Mouse (Mus musculus) urinary bladder, postnatal 4 days (tissue): ENCODE measurements around the gene Ankrd13d.

Experiments
- DNase-seq, 2 experiments: peaks; one replicate each; pipeline ENCODE4 v3.0.0; 2021 to 2022; ENCODE audit warnings: low spot score in 2 of 2

Gene Ankrd13d

DNA sequence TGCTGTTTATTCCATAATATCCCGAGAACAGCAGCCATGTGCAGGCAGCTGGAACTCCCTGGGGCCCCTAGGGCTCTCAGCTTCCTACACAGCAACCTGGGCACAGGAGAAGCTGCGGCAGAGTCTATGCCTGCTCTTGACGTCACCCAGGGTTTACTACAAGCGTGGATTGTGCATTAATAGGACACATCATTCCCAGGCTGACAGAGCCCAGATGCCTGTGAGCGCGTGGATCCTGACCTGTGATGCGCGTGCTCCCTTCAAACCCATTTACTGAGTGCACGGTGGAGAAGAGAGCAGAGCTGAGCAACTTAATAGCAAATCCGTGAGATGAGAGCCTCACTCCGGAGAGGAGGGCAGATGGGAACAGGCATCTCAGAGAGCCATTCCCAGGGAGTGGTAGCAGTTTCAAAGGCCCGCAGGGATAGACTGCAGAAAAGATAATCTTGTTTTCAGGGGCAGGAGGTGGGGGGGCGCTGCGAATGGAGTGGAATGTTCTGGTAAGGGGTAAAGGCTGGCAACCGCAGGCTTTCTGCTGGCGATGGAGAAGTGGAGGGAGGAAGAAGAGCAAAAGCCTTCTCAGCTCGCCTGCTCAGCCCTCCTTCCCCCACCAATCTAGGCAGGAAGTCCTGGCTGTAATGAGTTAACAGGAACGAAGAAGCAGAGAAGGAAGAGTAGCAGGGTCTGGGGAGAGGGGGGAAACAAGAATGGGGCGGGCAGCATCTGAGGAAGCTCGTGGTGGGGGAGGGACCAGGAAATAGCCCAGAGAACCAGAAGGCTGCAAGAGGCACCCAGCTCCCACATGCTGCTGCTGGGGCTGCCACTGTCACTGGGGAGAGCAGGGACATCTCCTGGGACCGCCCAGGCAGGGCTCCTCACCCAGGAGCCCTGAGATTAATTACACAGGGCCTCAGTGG lies 19.1 kb upstream of the Ankrd13d start:
- DNase-seq = no peak

DNA sequence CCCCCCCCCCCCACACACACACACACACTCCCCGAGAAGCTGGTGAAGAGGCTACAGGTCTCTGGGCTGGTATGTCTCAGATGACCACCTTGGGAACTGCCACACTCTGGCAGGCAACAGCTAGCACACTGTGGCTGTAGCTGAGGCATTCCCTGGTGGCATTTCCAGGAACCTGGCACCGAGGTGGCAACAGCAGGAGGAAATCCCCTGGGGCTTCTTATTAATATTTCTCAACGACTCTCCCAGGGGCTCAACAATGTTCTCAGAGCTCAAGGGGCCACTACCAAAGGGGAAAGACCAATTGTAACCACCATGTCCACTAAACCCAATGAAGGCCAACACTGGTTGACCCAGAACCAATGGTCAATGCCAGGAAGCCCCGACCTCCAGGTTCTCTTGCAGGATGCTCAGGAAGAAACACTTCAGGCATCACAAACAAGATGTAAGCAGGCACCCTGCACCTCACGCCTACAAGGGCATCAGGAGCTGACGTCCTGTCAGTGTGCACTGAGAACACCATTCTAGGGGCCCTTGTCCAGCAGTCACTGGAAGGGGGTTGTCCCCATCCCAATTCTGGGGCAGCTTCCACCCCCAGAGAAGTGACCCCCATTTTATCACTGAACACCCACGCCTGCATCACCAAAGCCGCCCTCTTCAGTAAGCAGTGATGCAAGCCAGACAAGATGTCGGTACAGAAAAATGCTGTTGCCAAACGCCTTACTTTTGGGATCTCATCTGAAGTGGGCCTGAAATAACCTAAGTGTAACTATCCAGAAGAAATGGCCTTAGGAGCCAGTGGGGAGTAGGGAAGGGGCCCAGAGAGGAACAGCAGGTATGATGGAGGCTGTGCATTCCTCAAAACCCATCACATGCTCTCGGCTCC lies 18.2 kb upstream of the Ankrd13d start:
- DNase-seq = no peak

DNA sequence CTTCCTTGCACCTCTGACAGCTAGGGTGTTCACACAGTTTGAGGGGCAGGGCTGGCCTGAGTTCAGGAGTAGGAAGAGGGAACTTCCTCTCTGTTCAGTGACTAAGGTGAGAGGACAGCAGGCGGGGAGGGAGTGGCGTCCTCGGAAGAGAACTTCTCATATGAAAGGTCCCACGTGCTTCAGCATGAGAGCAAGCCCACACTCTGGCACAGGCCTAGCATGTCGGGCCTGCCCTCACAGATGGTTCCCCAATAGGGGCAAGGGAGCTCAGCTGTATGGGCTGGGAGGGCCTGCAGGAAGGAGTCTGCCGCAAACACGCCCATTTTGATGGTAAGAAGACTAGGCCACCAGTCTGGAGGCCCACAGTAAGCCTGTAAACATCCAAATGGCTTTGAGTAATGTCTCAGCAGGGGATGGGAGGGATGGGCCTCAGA lies 17.4 kb upstream of the Ankrd13d start:
- DNase-seq = no peak

DNA sequence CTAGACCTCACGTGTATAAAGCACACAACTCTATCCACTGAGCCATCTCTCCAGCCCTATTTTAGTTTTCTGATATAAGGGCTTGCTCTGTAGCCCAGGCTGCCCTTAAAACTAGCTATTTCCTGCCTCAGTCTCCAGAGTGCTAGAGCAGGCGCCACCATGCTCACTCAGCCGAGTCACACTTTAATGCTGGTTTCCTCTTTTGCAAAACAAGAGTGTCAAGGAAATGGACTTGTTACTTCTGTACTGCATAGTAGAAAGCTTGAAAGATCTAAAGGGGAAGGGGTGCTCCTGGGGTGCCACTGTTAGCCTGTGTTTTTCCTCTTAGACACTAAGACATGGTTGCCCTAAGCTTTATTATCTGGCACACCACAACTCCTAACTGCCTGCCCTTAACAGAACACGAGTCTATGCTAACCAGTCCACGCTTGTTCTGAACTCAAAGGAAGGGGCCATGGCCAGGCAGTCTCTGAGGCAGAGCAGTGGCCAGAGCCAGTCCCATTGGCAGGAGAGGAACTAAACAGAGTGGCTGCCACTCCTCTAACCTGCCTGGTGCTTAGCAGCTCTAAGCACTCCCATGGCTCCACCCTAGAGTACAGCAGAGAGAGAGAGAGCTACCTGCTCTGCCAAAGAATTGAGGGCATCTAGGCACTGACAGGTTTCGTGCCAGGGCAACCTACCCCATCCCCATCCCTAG lies 16.8 kb upstream of the Ankrd13d start:
- no peak for DNase-seq

DNA sequence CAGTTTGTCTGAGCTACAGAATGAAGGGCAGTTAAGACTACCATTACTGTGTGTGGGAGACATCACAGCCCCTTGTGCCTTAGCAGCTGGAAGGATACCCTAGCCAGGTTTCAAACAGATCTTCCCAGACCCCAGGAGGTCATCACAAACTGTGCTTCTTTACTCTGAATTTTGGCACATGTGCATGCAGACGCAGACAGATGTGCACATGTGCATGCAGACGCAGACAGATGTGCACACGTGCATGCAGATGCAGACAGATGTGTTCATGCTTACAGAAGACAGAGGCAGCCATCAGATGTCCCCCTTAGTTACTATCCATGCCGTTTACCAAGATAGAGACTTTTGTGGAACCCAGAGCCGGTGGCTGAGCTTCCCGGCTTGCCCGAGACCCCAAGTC lies 16.2 kb upstream of the Ankrd13d start:
- no peak for DNase-seq

DNA sequence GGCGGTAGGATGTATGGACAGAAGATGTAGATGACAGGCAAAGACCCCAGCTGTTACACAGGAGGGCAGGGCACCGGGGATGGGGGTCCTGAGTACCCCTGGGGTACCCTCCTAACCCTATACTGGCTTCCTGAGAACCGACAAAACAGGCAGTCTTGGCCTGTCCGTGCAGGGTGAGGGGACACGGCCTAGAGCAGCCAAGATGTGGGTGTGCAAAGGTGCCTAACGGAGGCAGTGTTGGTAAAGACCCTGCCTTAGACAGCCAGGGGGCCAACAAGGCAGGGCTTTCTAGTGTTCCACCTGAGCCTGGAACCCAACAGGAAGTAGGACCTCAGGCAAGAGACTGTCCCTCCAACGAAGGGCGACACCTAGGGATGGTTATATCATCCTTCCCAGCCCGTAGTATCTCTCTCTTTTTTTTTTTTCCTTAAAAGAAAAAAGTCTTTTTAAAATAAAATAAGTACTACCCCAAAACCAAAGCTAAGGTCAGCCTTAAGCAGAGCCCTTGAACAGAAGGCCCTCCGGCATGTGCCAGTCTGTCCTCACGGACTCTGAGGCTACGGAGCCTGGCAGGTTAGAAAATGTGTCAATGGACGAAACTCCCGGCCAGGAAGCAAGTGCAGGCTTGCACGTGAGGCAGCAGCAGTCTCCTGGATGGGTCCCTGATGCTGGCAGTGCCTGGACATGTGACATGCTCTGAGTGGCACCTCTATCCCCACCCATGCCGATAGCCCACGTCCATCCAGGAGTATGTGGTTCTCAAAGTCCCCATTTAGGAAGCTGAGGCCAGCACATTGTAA lies 15.6 kb upstream of the Ankrd13d start:
- no peak for DNase-seq

DNA sequence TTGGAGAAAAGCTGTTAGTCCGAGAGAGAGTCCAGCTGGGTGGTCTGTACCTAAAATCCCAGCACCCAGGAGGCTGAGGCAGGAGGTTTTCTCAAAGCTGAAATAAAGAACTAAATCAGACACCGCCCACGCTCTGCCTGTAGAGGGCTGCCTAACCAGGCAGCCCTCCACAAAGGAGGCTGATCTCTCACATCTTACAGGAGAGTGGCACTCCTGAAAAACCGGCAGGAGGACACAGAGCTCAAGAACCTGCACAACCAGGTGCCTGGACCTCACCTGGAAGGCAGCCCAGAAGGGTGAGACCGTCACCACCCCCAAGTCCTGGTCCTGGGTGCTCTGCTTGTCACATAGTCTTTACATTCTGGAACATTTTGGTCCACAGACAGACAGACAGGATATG lies 14.9 kb upstream of the Ankrd13d start:
- DNase-seq = no peak

DNA sequence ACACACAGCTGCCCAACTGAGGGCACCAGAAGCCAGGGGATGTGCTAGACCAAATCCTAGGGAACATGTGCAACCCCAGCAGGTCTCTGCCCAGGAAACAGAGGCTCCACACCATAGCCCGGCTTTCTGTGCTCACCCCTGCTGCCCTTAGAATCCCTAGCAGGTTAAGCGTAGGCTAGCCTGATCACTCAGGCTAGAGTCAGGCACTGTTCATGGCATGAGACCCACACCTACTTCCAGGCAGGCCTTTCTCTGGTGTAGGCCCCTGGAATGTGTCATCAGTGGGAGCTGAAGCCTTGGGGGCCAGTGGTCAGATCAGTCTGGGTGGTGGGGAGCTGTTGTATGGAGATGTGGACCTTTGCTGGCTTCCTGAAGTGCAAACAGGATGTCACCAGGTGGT lies 13.7 kb upstream of the Ankrd13d start:
- DNase-seq = no peak

DNA sequence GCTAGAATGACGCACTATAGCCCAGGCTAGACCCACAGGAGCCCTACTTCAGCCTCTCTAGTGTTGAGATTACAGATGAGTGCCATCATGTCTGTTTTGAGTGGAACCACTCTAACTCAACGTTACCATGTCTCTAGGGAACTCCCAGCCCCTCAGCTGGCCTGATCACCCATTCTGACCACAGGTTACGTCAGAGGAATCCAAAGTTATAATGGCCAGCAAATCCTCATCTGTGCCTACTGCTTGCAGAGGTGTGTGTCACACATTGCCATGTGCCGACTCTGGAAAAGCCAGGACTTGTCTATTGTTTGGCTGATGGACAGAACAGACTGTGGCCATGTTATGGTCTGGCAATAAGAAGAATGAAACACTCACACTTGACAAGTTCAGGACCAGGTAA lies 12.5 kb upstream of the Ankrd13d start:
- DNase-seq = no peak

DNA sequence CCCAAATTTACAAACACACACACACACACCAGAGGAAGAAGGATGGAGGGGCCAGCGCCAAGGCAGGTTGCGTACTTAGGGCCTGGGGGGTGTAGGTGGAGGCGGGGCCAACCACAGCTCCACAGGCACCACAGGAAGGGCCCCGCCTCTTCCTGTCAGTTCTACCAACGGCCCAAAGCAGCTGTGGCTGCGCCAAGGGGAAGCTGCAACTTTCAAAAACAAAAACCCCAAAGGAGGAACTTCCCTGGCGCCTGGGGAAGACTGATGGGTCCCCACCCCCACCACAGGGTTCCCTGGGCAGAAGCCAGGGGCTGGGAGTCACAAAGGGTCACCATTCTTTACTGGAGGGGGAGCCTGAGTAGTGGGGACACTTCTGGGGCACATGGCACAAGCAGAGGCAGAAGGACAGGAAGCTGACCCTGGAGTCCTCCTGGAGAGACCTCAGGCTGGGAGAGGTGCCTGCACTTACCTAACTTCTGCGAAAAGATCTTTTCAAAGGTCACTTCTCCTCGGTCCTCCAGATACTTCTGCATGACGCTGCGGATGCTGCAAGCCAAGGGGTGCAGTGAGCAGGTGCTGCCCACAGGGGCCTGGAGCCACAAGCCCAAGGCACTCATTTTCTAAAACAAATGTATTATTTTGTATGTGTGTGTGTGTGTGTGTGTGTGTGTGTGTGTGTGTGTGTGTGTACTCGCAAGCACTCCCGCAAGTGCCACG lies 11.6 kb upstream of the Ankrd13d start:
- no peak for DNase-seq

DNA sequence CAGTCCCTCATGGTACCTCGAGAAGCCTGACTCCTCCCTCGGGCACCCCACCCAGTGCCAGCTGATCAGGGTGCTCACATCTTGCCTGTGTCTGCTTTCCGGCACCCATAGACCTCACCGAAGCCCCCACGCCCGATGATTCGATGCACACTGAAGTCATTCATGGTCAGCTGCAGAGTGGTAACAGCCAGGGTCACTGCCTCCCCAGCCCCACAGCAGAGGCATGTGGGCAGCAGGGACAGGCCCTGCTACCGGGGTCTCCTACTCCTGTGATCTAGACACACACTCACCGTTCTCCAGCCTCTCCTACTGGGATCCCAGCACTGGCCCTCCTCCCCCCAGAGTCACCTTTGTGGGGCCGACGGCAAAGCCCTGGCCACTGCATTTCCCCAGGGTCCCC lies 8.2 kb upstream of the Ankrd13d start:
- no peak for DNase-seq

DNA sequence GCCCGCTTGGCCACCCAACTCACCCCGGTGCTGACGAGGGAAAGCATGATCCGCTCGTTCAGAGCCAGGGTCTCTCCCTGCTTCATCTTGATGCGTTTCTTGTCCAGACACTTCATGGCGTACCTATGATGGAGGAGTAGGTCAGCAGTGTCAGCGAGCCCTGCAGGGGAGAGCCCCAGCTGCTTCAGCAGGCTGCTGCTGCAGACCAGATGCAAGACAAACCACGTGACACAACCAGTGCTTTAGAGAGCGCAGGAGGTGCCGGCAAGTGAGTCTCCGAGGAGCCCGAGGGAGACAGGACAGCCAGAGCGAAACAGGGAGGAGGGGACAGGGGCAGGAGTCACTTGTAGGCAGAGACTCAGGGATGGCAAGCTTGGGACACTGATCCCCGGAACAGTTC lies 7.8 kb upstream of the Ankrd13d start:
- no peak for DNase-seq

DNA sequence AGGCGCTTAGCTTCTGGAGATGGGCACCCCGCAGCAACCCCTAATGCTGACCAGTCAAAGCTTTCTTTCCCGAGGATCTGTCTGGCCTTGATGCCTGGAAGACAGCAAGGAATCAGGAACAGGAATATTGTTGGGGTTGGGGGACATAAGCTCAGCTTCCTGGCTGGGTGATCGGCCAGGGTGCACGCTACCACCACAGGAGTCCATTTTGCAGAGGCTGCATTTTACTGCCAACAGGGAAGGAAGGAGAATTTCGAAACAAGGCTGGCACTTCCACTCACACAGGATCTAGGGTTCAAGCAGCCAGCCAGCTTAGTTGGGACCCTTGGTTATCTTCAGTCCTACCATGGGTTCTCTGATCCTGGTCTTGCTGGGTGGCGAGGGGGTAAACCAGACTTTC lies 716 bp upstream of the Ankrd13d start:
- no peak for DNase-seq

DNA sequence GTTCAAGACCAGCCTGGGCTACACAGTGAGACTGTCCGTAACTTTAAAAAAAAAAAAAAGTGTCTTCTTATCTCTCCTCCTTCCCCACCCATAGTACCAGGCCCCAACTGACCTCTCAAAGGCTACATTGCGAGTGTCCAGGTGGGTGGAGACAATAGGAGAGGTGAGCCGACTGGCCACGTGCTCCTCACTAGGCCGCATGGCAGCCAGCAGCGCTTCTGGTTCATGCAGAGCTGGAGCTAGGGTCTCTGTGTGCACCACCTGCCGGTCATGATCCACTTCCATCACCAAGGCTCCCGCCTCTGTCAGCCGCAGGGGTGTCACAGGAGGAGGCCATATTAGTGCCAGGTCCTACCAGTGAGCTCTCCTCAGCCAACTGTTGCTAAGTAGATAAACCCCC lies 2.5 kb downstream of the Ankrd13d start:
- no peak for DNase-seq

DNA sequence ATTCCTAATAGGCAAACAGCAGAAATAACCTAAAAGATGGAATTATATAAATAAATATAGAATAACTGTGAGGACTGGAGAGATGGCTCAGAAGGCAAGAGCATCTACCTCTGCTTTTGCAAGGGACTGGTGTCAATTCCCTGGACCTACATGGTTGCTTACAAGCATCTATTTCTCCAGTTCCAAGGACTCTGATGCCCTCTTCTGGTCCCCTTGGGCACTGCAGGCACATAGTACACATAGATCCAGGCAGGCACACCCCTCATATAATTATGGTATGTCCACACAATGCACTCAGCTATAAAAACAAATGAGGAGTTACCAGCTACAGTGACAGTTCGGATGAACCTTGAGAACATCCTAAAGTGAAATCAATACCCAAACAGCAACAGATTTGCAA lies 3.5 kb downstream of the Ankrd13d start:
- DNase-seq = no peak

DNA sequence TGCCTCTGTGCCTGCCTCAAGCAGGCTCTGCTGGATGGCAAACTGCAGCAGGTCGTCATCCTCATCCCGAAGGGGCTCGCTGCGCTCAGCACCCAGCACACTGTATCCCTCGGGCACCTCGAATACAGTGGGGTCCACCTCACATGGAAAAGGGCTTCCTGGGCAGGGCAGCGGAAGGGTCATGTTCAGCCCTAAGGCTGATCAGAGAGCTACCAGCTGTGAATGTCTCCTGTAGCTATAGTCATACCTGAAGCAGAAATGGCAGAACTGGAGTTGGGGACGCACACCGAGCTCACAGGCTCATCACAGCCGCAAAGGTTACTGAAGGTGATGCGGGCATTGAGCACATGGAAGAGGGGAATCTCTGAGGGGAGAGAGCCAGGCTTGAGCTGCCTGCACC lies 12.0 kb downstream of the Ankrd13d start:
- no peak for DNase-seq

DNA sequence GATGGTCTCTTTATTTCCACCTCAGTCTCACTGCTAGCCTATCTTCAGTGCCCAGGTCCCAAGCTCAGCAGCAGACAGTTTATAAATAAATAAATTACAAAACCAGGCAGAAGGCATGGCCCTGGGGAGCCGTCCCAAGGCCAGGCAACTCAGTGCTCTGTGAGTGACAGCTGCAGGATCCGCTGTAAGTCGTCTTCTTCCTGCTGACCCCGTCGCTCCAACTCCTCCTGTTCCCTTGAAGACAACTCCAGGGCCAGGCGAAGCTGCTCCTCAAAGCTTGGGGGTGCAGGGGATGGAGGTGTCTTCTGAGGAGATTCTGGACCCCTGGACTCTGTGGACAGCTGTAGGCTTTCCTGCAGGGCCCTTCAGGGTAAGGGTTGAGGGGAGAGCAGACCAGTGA lies 12.8 kb downstream of the Ankrd13d start:
- no peak for DNase-seq

DNA sequence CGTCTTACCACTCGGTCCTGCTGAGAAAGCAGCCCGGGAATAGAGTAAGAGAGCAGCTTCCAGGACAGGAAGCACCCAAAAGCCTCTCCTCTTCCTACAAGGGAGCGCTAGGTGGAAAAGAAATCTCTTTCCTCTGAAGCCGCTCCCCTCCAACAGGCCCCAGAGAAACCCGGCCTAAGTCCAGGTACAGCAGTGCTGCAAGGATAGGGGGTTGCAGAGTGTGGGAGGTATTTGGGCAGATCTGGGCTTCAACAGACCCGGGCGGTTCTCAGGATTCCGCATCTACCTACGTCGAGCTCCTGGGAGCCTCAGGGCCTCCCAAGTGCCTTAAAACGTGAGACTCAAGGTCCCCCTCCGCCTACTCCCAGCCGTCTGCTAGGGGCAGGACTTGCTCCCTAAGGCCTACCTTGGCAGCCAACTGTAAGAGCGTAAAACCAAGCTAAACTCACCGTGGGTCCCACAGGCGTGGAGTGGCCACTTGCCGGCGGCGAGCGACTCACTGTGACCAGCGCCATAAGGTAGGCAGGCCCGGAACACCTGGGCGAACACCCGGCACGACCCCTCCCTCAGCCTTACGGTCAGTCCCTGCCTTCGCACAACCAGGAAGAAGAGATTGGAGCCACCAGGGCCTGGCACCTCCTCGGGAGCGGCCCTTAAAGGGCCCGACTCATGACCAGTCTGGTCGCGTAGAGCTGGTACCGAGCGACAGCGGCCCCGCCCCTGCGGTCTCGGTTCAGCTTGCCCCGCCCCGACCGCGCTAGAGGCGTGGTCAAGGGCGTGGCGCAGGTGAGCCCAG lies 14.2 kb downstream of the Ankrd13d start, which contains the start of gene Ssh3:
TSS of gene Ssh3 (minus strand) at position 615 of the 796 bp plus-strand sequence.
- peak in 1 of 2 experiments; percentile 73 for DNase-seq

DNA sequence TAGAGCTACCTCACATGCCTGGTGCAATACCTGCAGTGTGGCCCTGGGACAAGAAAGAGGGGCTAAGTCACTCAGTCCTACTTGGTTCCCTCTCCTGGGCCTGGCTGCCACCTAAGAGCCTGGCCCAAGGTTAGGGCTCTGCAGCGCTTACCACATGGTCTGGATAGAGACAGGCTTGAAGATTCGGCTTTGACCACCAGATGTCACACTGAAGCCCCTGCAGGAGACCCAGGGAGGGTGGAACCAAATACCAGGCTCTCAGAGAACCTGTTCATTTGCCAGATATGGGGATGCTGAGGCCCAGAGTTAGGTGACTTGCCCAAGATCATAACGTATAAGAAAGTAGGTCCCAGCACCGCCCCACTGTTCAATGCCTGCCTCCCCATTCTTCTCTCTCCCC lies 17.0 kb downstream of the Ankrd13d start:
- DNase-seq = no peak
